Mouse (Mus musculus) ovary, postnatal 36 days (tissue): ENCODE measurements around the gene Defb36.
A peak's percentile ranks its signal among the peaks of the same experiment; 100 is the strongest.

ENCODE experiments used
- DNase-seq: peaks from one replicate; pipeline ENCODE4 v3.0.0; 2022; ENCODE audit warnings: low spot score, mixed read lengths

Gene Defb36

DNA sequence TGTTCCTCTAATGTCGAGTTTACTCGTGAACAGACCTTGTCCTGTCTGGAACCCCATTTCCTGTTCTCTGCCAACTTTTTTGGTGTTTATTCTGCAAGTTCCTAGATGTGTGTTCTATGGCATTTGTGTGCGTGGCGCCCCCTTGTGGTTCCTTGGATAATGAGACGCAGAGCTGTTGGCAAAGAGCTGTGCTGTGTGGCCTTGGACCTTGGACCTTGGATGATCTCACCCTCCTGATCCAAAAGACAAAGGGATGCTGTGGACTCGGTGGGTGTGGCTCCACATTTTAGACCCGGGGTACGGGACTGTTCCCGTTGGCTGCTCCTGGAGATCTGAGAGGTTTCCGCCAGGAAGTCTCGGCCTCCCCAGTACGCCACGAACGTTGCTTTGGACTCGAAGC, at the start of gene Defb36:
Gene Defb36, plus strand, starts transcription at position 271 of the 400 bp plus-strand sequence.
- peak; percentile 56 for DNase-seq

DNA sequence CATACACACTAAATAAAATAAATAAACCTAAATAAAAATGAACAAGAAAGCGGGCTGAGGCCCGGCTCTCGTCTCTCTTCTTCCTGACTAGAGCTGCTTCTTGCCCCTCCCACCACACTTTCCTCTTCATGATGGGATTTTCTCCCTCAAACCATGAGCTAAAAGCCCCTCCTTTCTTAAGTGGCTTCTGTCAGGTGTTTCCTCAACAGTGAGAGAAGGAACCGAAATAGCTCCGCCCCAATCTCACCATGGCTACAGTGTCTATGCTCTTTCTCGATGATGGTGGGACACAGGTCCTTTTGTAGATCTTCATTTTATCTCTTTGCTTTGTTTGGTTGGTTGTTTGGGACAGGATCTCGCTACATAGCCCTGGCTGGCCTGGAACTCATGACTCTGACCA, 47.5 kb upstream of the Defb36 start:
- no peak for DNase-seq

DNA sequence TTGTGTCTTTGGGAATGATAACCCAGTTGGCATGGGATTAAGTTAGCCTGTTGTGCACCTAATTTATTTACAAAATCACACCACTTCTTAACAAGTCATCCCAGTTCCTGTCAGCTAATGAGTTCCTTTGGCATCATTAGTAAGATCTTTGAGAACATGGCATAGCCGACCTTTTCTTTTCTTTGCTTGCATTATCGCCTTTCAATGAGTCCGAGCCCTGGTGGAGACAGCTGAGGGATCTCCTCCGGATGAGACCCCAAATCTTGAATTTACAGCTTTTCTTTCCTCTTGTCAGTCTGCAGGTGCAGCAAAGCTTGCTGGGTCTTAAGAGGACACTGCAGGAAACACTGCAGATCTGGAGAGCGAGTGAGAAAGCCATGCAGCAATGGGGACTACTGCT, 35.1 kb upstream of the Defb36 start, which contains the start of gene Gm17416:
Gene Gm17416, plus strand, starts transcription at position 301 of the 400 bp plus-strand sequence.
- DNase-seq = no peak

DNA sequence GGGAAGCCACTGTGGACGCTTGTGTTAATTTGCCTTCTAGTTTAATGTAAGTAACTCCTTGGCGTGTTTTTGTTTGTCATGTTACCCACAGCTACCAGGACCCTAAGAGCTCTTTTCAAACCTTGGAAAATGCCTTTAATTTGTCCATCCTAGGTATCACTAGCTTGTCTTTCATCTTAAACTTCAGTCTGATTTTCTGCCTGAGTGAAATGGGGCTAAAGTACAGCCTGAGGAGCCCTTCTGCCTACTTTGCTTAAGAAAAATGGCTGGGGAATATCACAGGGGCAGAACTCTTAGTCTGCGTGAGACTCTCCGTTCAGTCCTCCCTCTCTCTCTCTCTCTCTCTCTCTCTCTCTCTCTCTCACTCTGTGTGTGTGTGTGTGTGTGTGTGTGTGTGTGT, 34.2 kb upstream of the Defb36 start:
- DNase-seq = no peak

DNA sequence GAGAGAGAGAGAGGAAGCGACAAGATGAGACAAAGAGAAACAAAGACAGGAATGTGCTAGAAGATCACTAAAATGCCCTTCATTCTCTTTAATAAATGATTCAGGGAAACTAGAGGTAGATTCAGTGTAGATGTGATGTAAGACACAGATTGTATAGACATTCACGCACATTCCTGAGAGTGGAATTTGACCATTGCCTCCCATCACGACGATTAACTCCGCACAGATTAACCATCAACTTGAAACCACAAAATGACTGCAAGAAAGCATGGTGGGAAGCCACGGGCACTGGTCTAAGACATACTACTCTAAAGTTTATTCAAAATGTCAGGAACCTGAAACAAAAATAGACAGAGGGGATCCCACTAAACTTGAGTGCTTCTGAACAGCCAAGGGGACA, 33.8 kb upstream of the Defb36 start:
- DNase-seq = no peak

DNA sequence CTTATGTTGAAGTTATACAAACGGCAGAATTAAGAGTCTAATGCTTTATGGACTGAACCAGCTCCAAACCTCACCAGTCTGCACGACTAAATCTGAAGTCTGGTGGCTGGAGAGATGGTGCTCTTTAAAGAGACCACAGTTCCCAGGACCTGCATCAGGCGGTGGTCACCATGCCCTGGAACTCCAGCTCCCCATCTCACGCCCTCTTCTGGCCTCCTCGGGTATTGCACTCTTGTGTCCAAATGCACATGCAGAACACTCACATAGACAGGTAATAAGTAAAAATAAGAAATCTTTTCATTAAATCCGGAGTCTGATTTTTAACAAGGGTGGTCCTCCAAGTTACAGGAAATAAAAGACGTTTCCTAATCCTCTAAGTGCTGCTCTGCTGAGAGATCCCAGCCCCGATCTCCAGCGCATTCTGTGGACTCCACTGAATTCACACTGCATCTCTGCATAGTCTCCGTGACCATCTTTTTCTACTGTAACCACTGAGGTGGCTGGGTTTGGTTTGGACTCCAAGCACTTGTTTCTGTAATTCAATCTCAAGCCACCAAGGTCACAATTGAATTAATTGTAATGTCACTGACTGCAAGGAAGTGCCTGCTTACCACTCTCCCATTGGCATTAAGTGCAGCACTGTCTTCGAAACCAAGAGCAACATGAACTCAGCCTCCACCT, 31.9 kb upstream of the Defb36 start, which contains the start of gene Defb21:
Gene Defb21, plus strand, starts transcription at position 631 of the 681 bp plus-strand sequence.
- DNase-seq = no peak

DNA sequence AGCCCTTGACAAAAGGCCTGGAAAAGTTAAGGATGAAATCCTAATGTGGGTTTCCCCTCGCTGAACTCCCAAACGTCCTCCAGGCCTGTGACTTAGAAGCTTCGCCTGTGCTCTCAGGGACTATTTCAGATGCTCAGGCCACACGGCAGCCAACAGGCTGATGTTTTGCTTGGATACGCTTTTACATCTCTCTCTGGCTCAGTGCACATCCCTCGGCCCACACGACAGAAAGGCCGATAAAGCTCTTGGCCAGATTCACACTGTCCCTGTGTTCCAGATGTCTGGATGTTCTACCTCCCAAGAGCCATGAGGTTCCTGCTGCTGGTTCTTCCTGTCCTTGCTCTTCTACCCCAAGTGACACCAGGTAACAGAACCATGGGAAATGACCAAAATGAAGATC, 30.6 kb upstream of the Defb36 start:
- no peak for DNase-seq

DNA sequence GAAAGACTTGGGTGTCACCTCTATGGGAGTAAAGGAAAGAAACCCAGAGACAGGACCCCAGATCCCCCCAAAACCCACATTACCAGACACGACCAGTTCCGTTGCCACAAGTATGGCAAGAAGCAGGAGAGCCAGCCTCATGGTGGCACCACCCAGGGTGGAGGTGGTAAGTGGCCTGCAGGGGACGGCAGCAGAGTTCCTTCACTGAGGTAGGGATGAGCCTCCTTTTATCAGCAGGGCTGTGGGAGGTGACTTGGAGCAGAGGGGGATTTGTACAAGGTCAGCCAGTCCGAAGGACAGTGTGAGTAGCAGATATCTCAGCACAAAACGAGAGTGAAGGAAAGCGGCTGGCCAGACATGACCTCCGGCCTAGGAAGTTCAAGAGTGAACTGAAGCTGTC, 24.0 kb upstream of the Defb36 start, which contains the start of gene Defb19:
Gene Defb19, minus strand, starts transcription at position 206 of the 400 bp plus-strand sequence.
- DNase-seq = peak; percentile 41

DNA sequence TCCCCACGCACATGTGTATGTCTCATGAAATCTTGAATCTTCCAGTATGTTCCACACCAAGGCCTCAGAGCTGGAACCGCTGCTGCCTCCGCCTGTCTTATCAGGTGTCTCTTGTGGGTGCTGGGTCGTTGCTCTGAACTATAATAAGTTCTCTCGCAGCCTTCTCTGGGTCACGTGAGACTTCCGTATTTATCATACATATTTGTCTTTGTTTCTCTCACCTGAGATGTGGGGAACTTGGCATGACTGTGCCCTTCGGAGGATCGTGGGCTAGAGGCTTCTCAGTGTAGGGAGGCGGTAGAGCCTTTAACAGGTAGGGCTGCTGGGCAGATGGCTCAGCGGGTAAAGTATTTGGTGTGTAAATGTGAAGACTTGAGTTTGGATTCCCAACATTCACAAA, 23.5 kb upstream of the Defb36 start:
- DNase-seq = peak; percentile 25

DNA sequence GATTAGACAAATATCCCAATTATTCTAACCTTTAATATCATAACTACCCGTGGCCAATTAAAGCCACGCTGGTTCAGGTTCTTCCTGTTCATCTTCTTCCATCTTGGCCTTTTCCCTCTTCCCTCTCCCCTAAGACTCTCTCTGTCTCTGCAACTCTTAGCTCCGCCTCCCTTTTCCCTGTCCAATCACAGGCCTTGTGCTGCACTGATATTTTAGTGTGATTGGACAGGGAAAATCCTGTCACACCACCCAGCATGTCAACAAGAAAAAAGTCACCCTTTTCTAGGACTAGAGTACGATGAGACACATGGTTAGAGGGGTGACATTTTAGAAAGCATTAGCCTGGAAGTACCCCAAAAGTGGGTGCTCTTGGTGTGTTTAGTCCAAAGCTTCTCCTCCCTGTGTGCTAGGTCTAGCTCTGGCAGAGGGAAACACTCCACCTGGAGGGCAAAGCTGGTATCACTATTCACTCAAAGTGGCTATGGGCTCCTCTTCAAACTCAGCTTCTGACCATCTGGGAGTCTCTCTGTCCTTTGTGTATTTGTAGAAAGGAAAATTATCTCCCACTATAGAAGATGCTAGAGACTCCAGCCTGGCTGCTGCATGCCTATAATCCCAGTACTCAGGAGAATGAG, 17.1 kb upstream of the Defb36 start:
- DNase-seq = no peak

DNA sequence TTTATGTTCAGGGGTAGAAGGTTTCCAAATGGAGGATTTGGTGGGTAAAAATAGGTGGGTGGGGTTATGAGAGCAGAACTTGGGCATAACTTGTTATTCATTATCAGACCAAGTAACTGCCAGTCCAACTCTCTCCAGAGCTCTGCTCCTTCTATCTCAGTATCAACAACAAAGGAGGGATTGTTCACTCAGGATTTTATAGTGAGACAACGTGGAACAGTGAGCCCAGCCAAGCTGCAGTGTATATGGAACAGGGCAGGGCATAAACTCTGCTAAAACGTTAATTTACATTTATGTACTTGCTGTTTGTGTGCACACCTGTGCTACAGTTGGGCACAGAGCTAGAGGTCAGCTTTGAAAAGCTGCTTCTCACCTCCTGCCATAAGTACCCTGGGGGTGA, 15.7 kb upstream of the Defb36 start:
- no peak for DNase-seq

DNA sequence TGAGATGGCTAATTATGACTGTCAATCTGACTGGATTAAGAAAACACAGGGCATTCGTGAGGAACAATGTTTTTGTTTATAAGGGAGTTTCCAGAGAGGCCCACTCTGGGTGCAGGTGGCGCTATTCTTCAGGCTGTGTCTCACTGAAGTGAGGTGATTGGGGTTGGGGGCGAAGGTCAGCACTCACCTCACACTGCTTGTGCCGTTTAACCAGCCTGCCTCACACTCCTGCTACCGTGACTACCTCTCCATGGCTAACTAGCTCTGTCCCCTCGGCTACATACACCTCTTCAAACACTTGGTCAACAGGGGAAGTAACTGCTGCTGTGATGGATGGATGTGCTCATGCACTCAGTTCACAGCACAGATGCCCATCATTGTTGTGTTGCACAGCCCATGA, 15.1 kb upstream of the Defb36 start:
- no peak for DNase-seq

DNA sequence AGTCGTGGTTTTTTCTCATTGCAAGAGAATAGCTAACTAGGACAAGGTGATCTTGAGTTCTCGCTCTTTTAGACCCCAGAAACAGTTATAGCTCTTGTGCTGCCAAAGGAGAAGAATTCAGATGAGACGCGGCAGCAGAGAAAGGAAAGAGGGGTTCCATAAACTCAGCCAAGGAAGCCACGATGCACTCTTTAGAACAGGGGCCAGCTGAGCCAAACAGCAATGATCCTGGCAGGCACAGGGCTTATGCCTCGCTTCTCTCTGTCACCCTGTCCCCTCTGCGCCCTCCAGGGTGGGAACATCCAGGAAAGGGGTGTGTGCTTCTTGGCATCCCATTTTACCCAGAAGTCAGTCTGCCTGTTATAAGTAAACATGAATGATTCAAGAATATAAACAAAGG, 4.8 kb upstream of the Defb36 start, which contains the start of gene Defb45:
Gene Defb45, minus strand, starts transcription at position 101 of the 400 bp plus-strand sequence.
- DNase-seq = no peak

DNA sequence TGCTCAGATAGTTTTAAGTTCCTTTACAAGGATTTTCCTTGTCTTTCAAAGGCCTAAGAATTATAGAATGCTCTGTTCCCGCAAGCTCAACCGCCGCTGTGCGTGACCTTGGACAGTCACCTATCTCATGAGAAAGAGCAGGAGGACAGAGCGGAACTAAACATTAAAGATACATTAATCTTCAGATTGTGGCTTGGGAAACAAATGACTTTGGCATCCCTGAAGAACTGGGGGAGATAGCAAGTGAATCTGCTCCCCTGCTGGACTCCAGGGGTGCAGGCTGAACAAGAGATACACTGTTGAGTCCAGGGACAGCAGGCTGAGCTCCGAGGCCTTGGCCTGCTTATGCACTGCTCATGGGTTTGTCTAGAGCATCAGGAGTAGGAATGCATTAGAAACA, 4.1 kb upstream of the Defb36 start:
- DNase-seq = no peak

DNA sequence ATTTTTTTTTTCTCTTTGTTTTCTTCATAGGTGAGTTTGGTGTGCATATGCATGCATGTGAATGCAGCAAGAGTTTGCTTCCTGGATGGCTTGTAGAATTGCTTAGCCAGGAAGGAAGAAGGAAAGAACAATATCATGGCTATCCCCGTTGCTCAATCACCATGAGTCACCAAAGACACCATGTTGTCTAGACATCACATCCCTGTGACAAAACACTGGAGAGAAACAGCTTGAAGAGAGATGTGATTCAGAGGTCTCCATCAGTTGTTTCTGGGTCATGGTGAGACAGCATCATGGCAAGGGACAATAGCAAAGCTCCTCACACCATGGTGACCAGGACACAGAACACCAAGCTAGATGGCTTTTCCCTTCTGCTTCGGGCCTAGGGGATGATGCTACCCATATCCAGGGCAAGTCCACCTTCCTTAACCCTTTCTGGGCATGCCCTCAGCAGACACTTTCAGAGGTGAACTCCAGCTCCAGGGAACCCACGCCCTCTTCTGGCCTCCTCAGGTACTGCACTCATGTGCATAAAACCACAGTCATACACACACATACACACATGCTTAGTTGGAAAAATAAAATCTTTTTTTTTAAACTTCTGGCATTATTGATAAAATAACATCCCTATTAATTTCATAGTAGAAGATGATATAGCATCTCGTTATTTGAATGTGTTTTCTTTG, 2.7 kb upstream of the Defb36 start:
- DNase-seq = no peak

DNA sequence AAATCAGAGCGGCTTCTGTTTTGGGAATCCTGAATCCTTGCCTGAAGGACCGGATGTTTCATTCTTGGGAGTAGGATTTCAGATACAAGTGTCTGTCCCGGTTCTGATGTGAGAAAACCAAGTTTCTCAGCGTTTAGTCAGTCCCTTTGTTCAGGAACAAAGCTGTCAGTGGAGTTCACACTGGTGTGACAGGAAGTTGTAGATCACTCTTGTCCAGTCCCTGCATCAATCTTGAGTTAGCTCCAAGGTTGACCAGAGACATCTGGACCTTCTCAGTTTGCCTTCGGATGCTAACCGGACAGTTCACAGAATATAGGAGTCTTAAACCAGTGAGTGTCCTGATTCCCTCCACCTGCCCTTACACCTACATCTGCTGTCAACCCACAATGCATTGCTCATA, 3.6 kb downstream of the Defb36 start:
- no peak for DNase-seq

DNA sequence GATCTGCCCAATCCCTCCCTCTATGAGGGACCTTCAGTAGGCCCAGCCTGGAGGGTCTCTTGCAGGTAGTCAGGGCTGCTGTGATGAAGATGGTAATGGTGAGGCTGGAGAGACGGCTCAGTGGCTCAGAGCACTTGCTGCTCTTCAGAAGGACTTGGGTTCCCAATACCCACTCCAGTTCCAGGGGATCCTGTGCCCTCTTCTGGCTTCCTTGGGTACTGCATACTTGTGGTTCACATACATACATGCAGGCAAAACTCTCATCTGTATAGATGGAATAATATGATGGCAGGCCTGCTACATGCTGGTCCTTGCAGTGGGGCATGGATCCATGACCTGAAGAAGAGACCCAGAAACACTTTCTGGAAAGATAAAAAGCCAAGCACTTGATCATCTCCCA, 4.6 kb downstream of the Defb36 start:
- no peak for DNase-seq

DNA sequence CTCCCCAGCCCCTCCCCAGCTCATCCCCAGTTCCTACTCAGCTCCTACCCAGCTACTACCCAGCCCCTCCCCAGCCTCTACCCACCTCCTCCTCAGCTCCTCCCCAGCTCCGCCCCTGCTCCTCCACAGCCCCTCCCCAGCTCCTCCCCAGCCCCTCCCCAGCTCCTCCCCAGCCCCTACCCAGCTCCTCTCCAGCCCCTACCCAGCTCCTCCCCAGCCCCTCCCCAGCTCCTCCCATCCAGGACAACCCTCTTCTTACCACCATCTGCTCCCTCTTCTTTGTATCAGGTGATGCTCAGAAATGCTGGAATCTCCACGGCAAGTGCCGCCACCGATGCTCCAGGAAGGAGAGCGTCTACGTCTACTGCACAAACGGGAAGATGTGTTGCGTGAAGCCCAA, 8.1 kb downstream of the Defb36 start:
- no peak for DNase-seq

DNA sequence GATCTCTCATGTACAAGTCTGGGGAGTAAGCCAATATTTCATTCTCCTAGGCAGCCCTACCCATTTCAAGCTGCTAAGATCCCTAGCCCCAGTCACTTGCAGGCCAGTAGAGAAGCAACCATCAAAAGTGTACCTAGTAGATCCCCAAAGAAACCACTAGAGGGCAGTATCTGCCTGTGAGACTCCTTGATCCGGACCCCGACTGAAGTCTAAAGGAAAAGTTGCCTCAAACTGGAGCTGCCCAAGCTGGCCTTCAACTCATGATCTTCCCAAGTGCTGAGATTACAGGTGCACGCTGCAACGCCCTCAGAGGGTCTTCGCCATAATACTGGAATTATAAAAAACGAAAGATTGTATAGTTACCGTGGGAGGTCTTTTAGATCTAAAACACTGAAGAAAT, 11.4 kb downstream of the Defb36 start:
- DNase-seq = peak; percentile 30

DNA sequence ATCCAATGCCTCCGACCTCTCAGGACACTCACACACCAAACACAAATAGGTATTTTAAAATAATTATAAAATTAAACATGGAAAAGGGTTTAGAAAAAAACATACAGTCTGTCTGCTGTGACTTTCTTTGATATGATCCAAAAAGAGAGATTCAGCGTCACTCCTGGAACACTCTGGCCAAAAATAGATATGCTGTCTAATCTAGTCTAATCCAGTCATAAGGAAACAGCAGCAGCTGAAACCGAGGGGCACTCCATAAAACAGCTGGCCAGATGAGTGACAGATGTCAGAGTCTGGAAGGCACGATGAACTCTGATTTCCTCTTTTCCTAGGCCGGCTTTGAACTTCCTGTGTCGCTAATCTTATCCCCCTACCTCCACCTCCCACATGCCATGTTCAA, 12.3 kb downstream of the Defb36 start:
- DNase-seq = no peak

DNA sequence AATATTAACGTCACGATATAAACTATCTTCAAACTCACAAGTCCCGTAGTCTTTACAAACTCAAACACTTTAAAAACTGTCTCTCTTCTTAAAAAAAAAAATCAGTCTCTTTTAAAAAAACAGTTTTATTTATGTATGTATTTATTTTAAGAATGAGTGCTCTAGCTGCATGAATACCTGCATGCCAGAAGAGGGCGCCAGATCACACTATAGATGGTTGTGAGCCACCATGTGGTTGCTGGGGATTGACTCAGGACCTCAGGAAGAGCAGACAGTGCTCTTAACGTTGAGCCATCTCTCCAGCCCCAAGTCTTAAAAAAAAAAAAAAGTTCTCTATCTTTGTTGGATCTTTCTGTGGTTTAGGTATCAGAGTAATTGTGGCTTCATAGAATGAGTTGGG, 13.2 kb downstream of the Defb36 start:
- no peak for DNase-seq

DNA sequence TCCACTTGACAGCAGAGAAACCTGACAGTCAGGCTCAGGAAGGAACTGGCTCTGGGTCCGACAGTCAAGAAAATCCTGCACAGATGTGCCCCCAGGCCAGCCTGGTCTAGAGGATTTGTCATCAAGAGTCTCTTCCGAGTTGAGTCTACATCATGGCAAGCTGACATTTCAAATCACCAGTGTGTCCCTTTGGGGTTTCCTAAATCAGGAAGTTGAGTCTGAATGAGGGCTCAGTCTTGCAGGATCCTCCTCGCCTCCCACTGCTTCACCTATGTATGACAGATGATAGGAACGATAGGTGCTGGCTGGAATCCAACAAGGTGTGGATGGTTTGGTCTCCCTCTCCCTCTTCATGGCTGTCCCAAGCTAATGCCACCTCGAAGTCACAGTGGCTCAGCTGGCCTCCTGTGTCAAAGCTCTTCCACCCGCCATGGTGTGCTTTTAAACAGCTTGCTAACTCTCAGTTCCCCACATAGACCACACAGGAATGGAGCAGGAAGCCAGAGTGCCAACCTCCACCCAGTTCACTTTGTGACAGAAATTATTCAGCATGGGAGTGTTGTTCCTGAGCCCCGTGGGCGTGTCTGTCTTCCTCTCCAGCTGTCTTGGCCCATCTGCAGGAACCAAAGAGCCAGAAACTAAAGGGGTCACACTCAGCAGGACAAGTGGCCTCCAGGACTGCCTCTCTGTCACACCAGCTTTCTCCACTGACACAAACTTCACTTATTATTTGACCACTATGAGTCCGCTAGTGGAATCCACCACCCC, 16.4 kb downstream of the Defb36 start:
- DNase-seq = no peak
